Mouse (Mus musculus) heart, adult 2 months (tissue): Measurements from ENCODE around the gene Cdc42ep4.
A peak's percentile ranks its signal among the peaks of the same experiment; 100 is the strongest.

Source experiments
- CTCF ChIP-seq: fragments of 200-600 bp; IDR thresholded peaks from 2 replicates; pipeline ENCODE4 v1.8.1; 2022; ENCODE audit warnings: antibody characterized with exemption, mild to moderate bottlenecking, moderate library complexity
- EP300 ChIP-seq: fragments of 200-500 bp; IDR thresholded peaks from 2 replicates; pipeline ENCODE4 v1.6.1; 2011; ENCODE audit warnings: low read depth, low read length, control low read depth; ENCODE audit not compliant: insufficient read depth
- POLR2A ChIP-seq: fragments of 200-500 bp; IDR thresholded peaks from 2 replicates; pipeline ENCODE4 v1.6.1; 2011; ENCODE audit warnings: mild to moderate bottlenecking, low read depth, low read length, control low read depth; ENCODE audit not compliant: insufficient read depth

- TF ChIP-seq CTCF (no peak), EP300 (no peak), POLR2A (peak; percentile 64)
Measured at GRCm38 (mm10) chr11:113683957-113684706, 67.5 kb downstream of the Cdc42ep4 start, which contains the start of the genes Fam104a and D11Wsu47e.
